Mouse (Mus musculus) olfactory bulb, adult 2 months (tissue): ENCODE results near the gene Med13l.

ENCODE experiments used
- CTCF ChIP-seq: fragments of 200-500 bp; IDR thresholded peaks from 2 replicates; pipeline ENCODE4 v1.5.1; 2012; ENCODE audit warnings: low read depth, mild to moderate bottlenecking, low read length, moderate library complexity; ENCODE audit not compliant: insufficient read depth
- POLR2A ChIP-seq: fragments of 200-500 bp; IDR thresholded peaks from 2 replicates; pipeline ENCODE4 v1.6.1; 2012; ENCODE audit warnings: mild to moderate bottlenecking, low read depth, low read length, moderate library complexity; ENCODE audit not compliant: insufficient read depth

- TF ChIP-seq CTCF (no peak), POLR2A (no peak)
Measured at GRCm38 (mm10) chr5:118716295-118717271, 156.1 kb downstream of the Med13l start.
